Mouse (Mus musculus) heart, postnatal 0 days (tissue): Measurements from ENCODE around the gene Bmpr2. TPM values are rescaled to one million over a fixed set of nuclear protein-coding genes. Genes with fewer than 3 reads are reported as not detected.

ENCODE experiments used
- ATAC-seq: fragments of 200-750 bp; cut with Nextera tagmentation; 2 replicates; pipeline ENCODE4 v1.8.0; 2017; ENCODE audit warnings: low read depth, moderate number of reproducible peaks, moderate library complexity; ENCODE audit not compliant: insufficient read depth
- DNase-seq: peaks from one replicate; pipeline ENCODE4 v3.0.0-alpha.2; 2016; ENCODE audit warnings: low spot score
- H3K27ac ChIP-seq: fragments of 300-500 bp; sonication (generic); 2 replicates; pipeline ENCODE4 v1.5.1; 2014; ENCODE audit warnings: low read depth, mild to moderate bottlenecking
- H3K27me3 ChIP-seq: fragments of 300-500 bp; sonication (generic); 2 replicates; pipeline ENCODE4 v1.6.1; 2014; ENCODE audit warnings: low read length, mixed read lengths; ENCODE audit not compliant: control insufficient read depth, insufficient read depth
- H3K36me3 ChIP-seq: fragments of 300-500 bp; sonication (generic); replicated peaks from 2 replicates; pipeline ENCODE4 v1.6.1; 2014; ENCODE audit warnings: low read length, mixed read lengths; ENCODE audit not compliant: control insufficient read depth, insufficient read depth
- H3K4me1 ChIP-seq: fragments of 300-500 bp; sonication (generic); 2 replicates; pipeline ENCODE4 v1.6.1; 2014; ENCODE audit warnings: antibody characterized with exemption; ENCODE audit not compliant: control insufficient read depth, insufficient read depth
- H3K4me2 ChIP-seq: fragments of 300-500 bp; sonication (generic); 2 replicates; pipeline ENCODE4 v1.6.1; 2014; ENCODE audit warnings: low read depth, mild to moderate bottlenecking, low read length, moderate library complexity
- H3K4me3 ChIP-seq: fragments of 300-500 bp; sonication (generic); 2 replicates; pipeline ENCODE4 v1.5.1; 2014; ENCODE audit warnings: low read depth, low read length
- H3K9ac ChIP-seq: fragments of 300-500 bp; sonication (generic); replicated peaks from 2 replicates; pipeline ENCODE4 v1.6.1; 2014; ENCODE audit warnings: low read depth, low read length, mixed read lengths
- H3K9me3 ChIP-seq: fragments of 300-500 bp; sonication (generic); replicated peaks from 2 replicates; pipeline ENCODE4 v1.6.1; 2016; ENCODE audit warnings: low read length; ENCODE audit not compliant: control insufficient read depth
- CTCF ChIP-seq: IDR thresholded peaks from 2 replicates; pipeline ENCODE4 v1.5.1; 2016; ENCODE audit warnings: antibody characterized with exemption, control low read depth, low read depth
- EP300 ChIP-seq: IDR thresholded peaks from 2 replicates; pipeline ENCODE4 v1.6.1; 2016; ENCODE audit warnings: antibody characterized with exemption, low read depth
- WGBS: fragments of 180-500 bp; shearing (Covaris S2); extraction: QIAGEN DNeasy Blood & Tissue Kit; methylation state at CpG from one replicate; pipeline ENCODE4 v1.1.7; 2014; 5-methylcytosine and 5-hydroxymethylcytosine counted together
- polyA plus RNA-seq: library from polyadenylated mRNA; unstranded; fragments of >200 nt; fragmentation: Nextera tagmentation; extraction: Ambion mirVana; gene quantifications from 2 replicates; pipeline ENCODE4 v1.2.1, GENCODE M21; 2015
- total RNA-seq: library from RNA; depleted of rRNA; stranded (reverse); fragments of >200 nt; gene quantifications from 2 replicates; pipeline ENCODE4 v1.2.3, GENCODE M21; 2014; ENCODE audit warnings: low replicate concordance

Gene Bmpr2
- total and polyA plus RNA-seq, 2 experiments from 2014 or later, result 6.1 to 30.5 TPM

- H3K4me1 ChIP-seq, result peaks cover 7% of the 10 kb centered on the region
- H3K36me3 ChIP-seq, result peaks cover 4% of the 10 kb centered on the region; the same call in 1 of the 2 replicates
- DNase-seq (no peak), ATAC-seq (no peak)
- no peak overlapping the region for H3K4me2 ChIP-seq
- H3K27ac ChIP-seq, result no peak overlapping the region
- no peak overlapping the region for H3K4me3 ChIP-seq
- no peaks in the 10 kb centered on the region for H3K27me3 ChIP-seq
- TF ChIP-seq EP300, result no peak
- TF ChIP-seq CTCF, result no peak
- WGBS, result 50% methylated on average over 2 of the region's 2 CpGs
- no peaks in the 10 kb centered on the region for H3K9me3 ChIP-seq
- H3K9ac ChIP-seq, result no peak overlapping the region
Observed at GRCm38 (mm10) chr1:59829410-59829809, 66.2 kb downstream of the Bmpr2 start.

- Histone ChIP-seq H3K36me3 (peaks cover 4% of the 10 kb centered on the region; the same call in 1 of the 2 replicates), H3K27ac (no peak overlapping the region), H3K9me3 (no peaks in the 10 kb centered on the region), H3K9ac (no peak overlapping the region), H3K27me3 (no peaks in the 10 kb centered on the region), H3K4me2 (no peak overlapping the region), H3K4me3 (no peak overlapping the region), H3K4me1 (peaks cover 7% of the 10 kb centered on the region)
- ATAC-seq, result no peak
- 57% methylated on average over 6 of the region's 6 CpGs for WGBS
- TF ChIP-seq CTCF (no peak), EP300 (no peak)
- DNase-seq, result no peak
Observed at GRCm38 (mm10) chr1:59830194-59830593, 67.0 kb downstream of the Bmpr2 start.

- Histone ChIP-seq H3K27me3 (no peaks in the 10 kb centered on the region), H3K27ac (0 out of 2 replicates have a peak overlapping the region, but pooled peaks have one; percentile 1), H3K4me3 (no peak overlapping the region), H3K9ac (no peak overlapping the region), H3K36me3 (no peaks in the 10 kb centered on the region), H3K9me3 (no peaks in the 10 kb centered on the region), H3K4me2 (no peak overlapping the region), H3K4me1 (no peaks in the 10 kb centered on the region)
- ATAC-seq (peak; percentile 47; the same call in 1 of the 2 replicates), DNase-seq (peak; percentile 34)
- TF ChIP-seq CTCF (no peak), EP300 (no peak)
- 12% methylated on average over 2 of the region's 2 CpGs for WGBS
Observed at GRCm38 (mm10) chr1:59833723-59834122, 70.5 kb downstream of the Bmpr2 start.

- DNase-seq (no peak), ATAC-seq (no peak)
- no peaks in the 10 kb centered on the region for H3K4me1 ChIP-seq
- H3K9me3 ChIP-seq, result no peaks in the 10 kb centered on the region
- TF ChIP-seq CTCF, result no peak
- no peak overlapping the region for H3K4me2 ChIP-seq
- peaks cover 28% of the 10 kb centered on the region for H3K36me3 ChIP-seq
- H3K27me3 ChIP-seq, result no peaks in the 10 kb centered on the region
- 84% methylated on average over 8 of the region's 8 CpGs for WGBS
- no peak overlapping the region for H3K27ac ChIP-seq
- H3K9ac ChIP-seq, result no peak overlapping the region
- H3K4me3 ChIP-seq, result no peak overlapping the region
Observed at GRCm38 (mm10) chr1:59848327-59848726, 85.1 kb downstream of the Bmpr2 start.

GRCm38 (mm10) chr1:59859046-59859445 lies 95.8 kb downstream of the Bmpr2 start:
- Histone ChIP-seq H3K4me2 (no peak overlapping the region), H3K27ac (no peak overlapping the region), H3K36me3 (peaks cover 51% of the 10 kb centered on the region), H3K4me1 (no peaks in the 10 kb centered on the region), H3K4me3 (no peak overlapping the region), H3K9me3 (no peaks in the 10 kb centered on the region), H3K9ac (no peak overlapping the region), H3K27me3 (no peaks in the 10 kb centered on the region)
- DNase-seq, result no peak
- no peak for ATAC-seq
- TF ChIP-seq EP300 (no peak), CTCF (no peak)
- 96% methylated on average over 1 of the region's 1 CpGs for WGBS

GRCm38 (mm10) chr1:59862144-59862543 lies 98.9 kb downstream of the Bmpr2 start:
- Histone ChIP-seq H3K4me3 (no peak overlapping the region), H3K27me3 (no peaks in the 10 kb centered on the region), H3K9ac (no peak overlapping the region), H3K4me1 (no peaks in the 10 kb centered on the region), H3K9me3 (no peaks in the 10 kb centered on the region), H3K27ac (no peak overlapping the region), H3K36me3 (peaks cover 56% of the 10 kb centered on the region), H3K4me2 (no peak overlapping the region)
- TF ChIP-seq CTCF, result no peak
- TF ChIP-seq EP300, result no peak
- ATAC-seq (no peak), DNase-seq (no peak)
- 46% methylated on average over 1 of the region's 1 CpGs for WGBS
